Mouse (Mus musculus) liver, embryonic 15.5 days (tissue): ENCODE results near the gene Olfr213. TPM values are rescaled to one million over a fixed set of nuclear protein-coding genes. Genes with fewer than 3 reads are reported as not detected.

ENCODE experiments used
- polyA plus RNA-seq: library from polyadenylated mRNA; unstranded; fragments of >200 nt; fragmentation: Nextera tagmentation; extraction: Ambion mirVana; gene quantifications from 2 replicates; pipeline ENCODE4 v1.2.1, GENCODE M21; 2015

The Olfr213 gene
- polyA plus RNA-seq, 1 experiment from 2014 or later: not detected

Other genes starting within 250 kb of the Olfr213 start
- gene March8, start 200.4 kb upstream of the Olfr213 start, polyA plus RNA-seq: 95.4 and 97.7 TPM in 2 replicates
- 4.8 and 6.1 TPM in 2 replicates for gene Alox5, start 77.3 kb upstream of the Olfr213 start, polyA plus RNA-seq
- not detected in 2 replicates for gene Olfr211, start 49.4 kb upstream of the Olfr213 start, polyA plus RNA-seq
- gene Olfr212, start 31.9 kb upstream of the Olfr213 start, polyA plus RNA-seq: not detected in 2 replicates
- gene Gm5580, start 12.7 kb downstream of the Olfr213 start, polyA plus RNA-seq: 0.21 and 0.26 TPM in 2 replicates
- gene Olfr214, start 15.8 kb downstream of the Olfr213 start, polyA plus RNA-seq: not detected in 2 replicates
- gene Olfr215, start 45.7 kb downstream of the Olfr213 start, polyA plus RNA-seq: not detected in 2 replicates
- 22.0 and 22.7 TPM in 2 replicates for gene Zfp422, start 90.5 kb downstream of the Olfr213 start, polyA plus RNA-seq
- gene Depp1, start 112.2 kb downstream of the Olfr213 start, polyA plus RNA-seq: 26.7 and 36.6 TPM in 2 replicates
- 7.7 and 8.2 TPM in 2 replicates for gene Rassf4, start 135.5 kb downstream of the Olfr213 start, polyA plus RNA-seq
- gene Tmem72, start 178.5 kb downstream of the Olfr213 start, polyA plus RNA-seq: 0.01 and 0.05 TPM in 2 replicates